Mouse (Mus musculus): Measurements from ENCODE around the gene Mmrn2. TPM values are rescaled to one million over a fixed set of nuclear protein-coding genes. Genes with fewer than 3 reads are reported as not detected.

Mmrn2 gene
- polyA plus RNA-seq (2016; fragmentation: Nextera tagmentation; extraction: Ambion mirVana), result 8.1 and 8.7 TPM in 2 replicates

DNA sequence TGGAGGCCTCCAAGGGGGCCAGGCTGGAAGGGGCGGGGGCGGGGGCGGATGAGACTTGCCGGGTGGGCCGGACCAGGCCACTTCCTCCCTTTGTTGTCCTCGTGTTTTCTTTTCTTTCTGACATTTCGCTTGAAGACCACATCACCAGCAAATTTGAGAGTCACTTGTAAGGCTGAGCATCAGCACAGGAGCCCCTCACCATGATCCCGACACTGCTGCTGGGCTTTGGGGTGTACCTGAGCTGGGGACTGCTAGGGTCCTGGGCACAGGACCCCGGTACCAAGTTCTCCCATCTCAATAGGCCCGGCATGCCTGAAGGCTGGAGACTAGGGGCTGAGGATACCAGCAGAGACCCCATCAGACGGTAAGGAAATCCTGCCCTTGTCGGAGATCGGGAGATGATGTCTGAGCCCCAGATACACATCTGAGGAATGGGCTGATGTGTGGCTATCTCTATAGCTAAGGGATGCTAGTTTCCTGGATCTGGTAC, at the start of gene Mmrn2:
Gene Mmrn2 (plus strand): TSS at position 51 of the 490 bp plus-strand sequence.
- WGBS, result 81% methylated on average over 13 of the region's 13 CpGs
- peak within 1 kb of the TSS; percentile 11; the same call in 1 of the 2 replicates for H3K4me2 ChIP-seq (replicated peaks)
- H3K27ac ChIP-seq, result 0 out of 2 replicates have a peak within 1 kb of the TSS, but pooled peaks have one; percentile 17
- ATAC-seq (ENCODE audit: insufficient number of reproducible peaks, insufficient read depth, low FRiP score, low TSS enrichment), result no peak
- H3K4me3 ChIP-seq, result no peak within 1 kb of the TSS
- H3K27me3 ChIP-seq, result no peaks in the 10 kb centered on the region
- no peak within 1 kb of the TSS for H3K9ac ChIP-seq
- no peaks in the 10 kb centered on the region for H3K36me3 ChIP-seq
- H3K9me3 ChIP-seq, result no peaks in the 10 kb centered on the region
- peaks cover 18% of the 10 kb centered on the region for H3K4me1 ChIP-seq

DNA sequence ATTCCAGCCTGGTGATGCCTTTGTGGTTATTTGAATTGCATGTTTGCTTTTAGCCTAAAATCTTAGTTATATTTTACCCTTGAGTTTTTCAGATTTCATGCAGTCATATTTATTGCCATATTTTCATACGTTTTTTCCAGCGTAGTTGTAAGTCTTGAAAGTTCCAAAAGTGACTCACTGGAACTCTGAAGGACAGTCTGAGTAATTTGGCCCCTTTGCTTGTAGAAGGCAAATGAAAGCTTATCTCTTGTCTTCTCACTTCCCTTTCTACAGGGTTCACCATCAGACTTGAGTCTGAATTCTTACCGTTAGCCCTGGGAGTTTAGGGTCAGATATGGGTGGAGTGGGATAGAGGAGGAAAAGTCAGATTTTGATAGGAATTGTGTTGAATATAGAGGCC, 48.7 kb upstream of the Mmrn2 start:
- no peak overlapping the region for H3K9ac ChIP-seq
- WGBS, result 93% methylated on average over 3 of the region's 3 CpGs
- no peaks in the 10 kb centered on the region for H3K9me3 ChIP-seq
- H3K4me3 ChIP-seq, result no peak overlapping the region
- H3K27ac ChIP-seq, result no peak overlapping the region
- no peaks in the 10 kb centered on the region for H3K4me1 ChIP-seq
- ATAC-seq (ENCODE audit: insufficient number of reproducible peaks, insufficient read depth, low FRiP score, low TSS enrichment), result no peak
- H3K27me3 ChIP-seq, result no peaks in the 10 kb centered on the region
- peaks cover 51% of the 10 kb centered on the region for H3K36me3 ChIP-seq
- H3K4me2 ChIP-seq (replicated peaks), result no peak overlapping the region

DNA sequence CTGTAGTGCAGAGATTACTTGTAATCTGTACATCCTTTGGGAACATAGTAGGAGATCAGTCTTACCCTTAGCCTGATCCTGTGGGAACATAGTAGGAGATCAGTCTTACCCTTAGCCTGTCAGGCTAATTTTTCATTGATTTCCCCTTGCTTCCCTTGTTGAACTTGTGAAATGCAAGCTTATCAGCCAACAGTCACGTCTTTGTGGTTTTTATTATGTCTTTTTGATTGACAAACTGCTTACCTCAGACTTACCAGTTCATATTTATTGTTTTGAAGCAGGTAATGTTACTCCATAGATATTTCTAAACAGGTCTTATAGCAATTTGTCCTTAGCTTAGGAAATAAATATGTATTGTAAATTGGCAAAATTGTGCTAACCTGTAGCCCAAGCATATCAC, 47.6 kb upstream of the Mmrn2 start:
- H3K9me3 ChIP-seq, result no peaks in the 10 kb centered on the region
- H3K4me3 ChIP-seq, result no peak overlapping the region
- H3K36me3 ChIP-seq, result peaks cover 57% of the 10 kb centered on the region
- H3K4me2 ChIP-seq (replicated peaks), result no peak overlapping the region
- H3K27ac ChIP-seq, result no peak overlapping the region
- H3K9ac ChIP-seq, result no peak overlapping the region
- 94% methylated on average over 1 of the region's 1 CpGs for WGBS
- H3K4me1 ChIP-seq, result no peaks in the 10 kb centered on the region
- no peak for ATAC-seq (ENCODE audit: insufficient number of reproducible peaks, insufficient read depth, low FRiP score, low TSS enrichment)
- no peaks in the 10 kb centered on the region for H3K27me3 ChIP-seq

DNA sequence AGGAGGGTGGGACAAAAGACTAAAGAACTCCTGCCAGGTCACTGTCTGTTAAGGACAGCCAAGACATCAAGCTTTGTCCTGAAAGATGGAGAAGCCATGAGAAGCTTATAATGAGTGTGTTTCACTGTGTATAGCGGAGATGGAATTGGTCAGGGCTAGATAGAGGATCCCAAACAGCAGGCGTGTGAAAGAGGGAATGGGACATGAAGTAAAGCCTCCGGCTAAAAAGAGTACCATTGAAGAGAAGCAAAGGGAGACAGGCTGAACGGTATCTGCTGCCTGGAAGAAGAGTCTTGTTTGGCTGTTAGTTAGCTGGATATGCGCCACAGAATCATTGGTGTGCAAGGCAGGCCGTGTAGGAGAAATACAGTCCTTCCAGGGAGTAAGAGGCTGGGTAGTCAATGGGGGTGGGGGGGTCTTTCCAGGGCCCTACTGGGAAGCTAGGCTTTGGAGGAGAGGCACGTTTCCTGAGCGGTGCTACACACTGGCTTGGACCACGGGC, 44.6 kb upstream of the Mmrn2 start:
- no peak for ATAC-seq (ENCODE audit: insufficient number of reproducible peaks, insufficient read depth, low FRiP score, low TSS enrichment)
- Histone ChIP-seq H3K27me3 (no peaks in the 10 kb centered on the region), H3K9ac (no peak overlapping the region), H3K9me3 (no peaks in the 10 kb centered on the region), H3K4me3 (no peak overlapping the region), H3K36me3 (peaks cover 62% of the 10 kb centered on the region), H3K4me2 (replicated peaks) (no peak overlapping the region), H3K27ac (no peak overlapping the region), H3K4me1 (no peaks in the 10 kb centered on the region)
- WGBS, result 94% methylated on average over 9 of the region's 9 CpGs

DNA sequence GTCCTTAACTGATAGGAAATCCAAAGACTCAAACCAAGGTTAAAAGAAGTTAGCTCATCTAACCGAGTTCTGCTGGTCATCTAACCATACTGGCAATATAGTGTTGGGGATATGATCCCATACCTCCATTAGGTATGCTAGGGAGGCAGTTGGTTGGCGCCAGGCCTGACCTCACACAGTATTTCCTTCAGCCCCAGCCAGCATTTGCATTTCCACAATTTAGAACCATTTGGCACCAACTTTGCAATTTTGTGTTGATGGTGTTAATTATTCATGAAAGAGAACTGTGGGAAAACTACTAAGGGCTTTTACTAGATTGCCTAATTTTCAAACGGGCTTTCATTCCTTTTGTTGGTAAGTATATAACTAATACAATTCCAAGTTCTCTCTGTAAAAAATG, 43.4 kb upstream of the Mmrn2 start:
- H3K4me2 ChIP-seq (replicated peaks), result no peak overlapping the region
- no peak overlapping the region for H3K27ac ChIP-seq
- 90% methylated on average over 3 of the region's 3 CpGs for WGBS
- peaks cover 70% of the 10 kb centered on the region for H3K36me3 ChIP-seq
- H3K9me3 ChIP-seq, result no peaks in the 10 kb centered on the region
- H3K9ac ChIP-seq, result no peak overlapping the region
- ATAC-seq (ENCODE audit: insufficient number of reproducible peaks, insufficient read depth, low FRiP score, low TSS enrichment), result no peak
- H3K4me3 ChIP-seq, result no peak overlapping the region
- H3K4me1 ChIP-seq, result no peaks in the 10 kb centered on the region
- H3K27me3 ChIP-seq, result no peaks in the 10 kb centered on the region

DNA sequence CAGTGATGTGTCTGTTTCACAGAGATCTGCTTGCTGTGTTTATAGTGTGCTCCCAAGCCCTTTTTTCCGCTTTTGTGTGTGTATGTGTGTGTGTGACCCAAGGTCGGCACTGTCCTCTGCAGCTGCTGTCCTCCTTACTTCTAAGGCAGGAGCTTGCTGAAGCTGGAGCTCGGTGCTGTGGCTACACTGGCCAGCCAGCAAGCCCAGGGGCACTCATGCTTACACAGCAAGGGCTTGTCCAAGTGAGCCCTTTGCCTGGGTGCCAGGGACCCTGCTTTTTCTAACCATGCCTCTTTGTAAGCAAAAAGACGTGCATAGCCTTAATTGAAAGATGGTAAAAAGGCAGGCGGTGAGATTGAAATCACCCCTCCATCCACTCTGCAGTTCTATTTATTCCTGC, 42.8 kb upstream of the Mmrn2 start:
- Histone ChIP-seq H3K36me3 (peaks cover 76% of the 10 kb centered on the region), H3K4me2 (replicated peaks) (no peak overlapping the region), H3K27me3 (no peaks in the 10 kb centered on the region), H3K27ac (no peak overlapping the region), H3K4me3 (no peak overlapping the region), H3K9me3 (no peaks in the 10 kb centered on the region), H3K4me1 (no peaks in the 10 kb centered on the region), H3K9ac (no peak overlapping the region)
- 91% methylated on average over 5 of the region's 5 CpGs for WGBS
- ATAC-seq (ENCODE audit: insufficient number of reproducible peaks, insufficient read depth, low FRiP score, low TSS enrichment), result no peak

DNA sequence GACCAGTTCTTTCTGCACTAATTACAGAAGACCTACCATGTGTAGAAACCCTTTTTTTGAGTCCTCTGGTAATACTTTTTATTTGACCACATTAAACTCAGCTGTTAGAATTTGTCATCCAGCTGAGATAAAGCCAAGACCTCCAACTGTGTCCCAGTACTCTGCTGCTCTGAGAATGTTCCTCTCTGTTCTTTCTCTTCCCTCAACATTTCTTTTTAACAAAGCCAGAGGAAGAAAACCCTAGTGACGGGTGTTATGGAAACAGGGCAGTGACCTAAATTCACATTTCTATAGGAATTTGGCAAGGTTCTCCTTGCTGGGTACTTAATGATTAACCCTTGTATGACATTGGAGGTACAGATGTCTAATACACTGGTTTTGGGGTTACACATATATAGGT, 35.8 kb upstream of the Mmrn2 start:
- H3K36me3 ChIP-seq, result peaks cover 80% of the 10 kb centered on the region
- H3K27me3 ChIP-seq, result no peaks in the 10 kb centered on the region
- H3K4me1 ChIP-seq, result no peaks in the 10 kb centered on the region
- no peak overlapping the region for H3K9ac ChIP-seq
- H3K4me2 ChIP-seq (replicated peaks), result no peak overlapping the region
- H3K4me3 ChIP-seq, result no peak overlapping the region
- H3K9me3 ChIP-seq, result no peaks in the 10 kb centered on the region
- no peak overlapping the region for H3K27ac ChIP-seq
- ATAC-seq (ENCODE audit: insufficient number of reproducible peaks, insufficient read depth, low FRiP score, low TSS enrichment), result no peak
- 78% methylated on average over 1 of the region's 1 CpGs for WGBS

DNA sequence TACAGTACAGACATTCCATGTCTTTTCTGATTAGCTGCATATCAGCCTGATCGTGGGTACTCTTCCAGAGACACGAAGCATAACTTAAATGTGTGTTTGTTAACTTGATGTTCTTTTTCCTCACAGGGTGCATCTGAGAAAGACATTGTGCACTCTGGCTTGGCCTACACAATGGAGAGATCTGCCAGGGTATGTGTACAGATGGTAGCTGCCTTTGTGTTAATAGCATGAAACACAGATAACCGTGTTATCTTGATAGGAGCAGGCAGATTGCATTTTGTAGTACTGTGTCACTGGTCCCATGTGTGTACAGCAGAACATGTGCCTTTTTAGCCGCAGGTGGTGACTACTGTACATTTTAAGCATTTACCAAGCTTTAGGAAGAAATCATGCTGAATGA, 33.3 kb upstream of the Mmrn2 start:
- WGBS, result 87% methylated on average over 4 of the region's 4 CpGs
- no peak overlapping the region for H3K4me3 ChIP-seq
- no peak overlapping the region for H3K27ac ChIP-seq
- H3K36me3 ChIP-seq, result peaks cover 56% of the 10 kb centered on the region
- H3K9ac ChIP-seq, result no peak overlapping the region
- H3K9me3 ChIP-seq, result no peaks in the 10 kb centered on the region
- H3K4me2 ChIP-seq (replicated peaks), result no peak overlapping the region
- 0 out of 2 replicates have a peak, but pooled peaks cover 6% of the 10 kb centered on the region for H3K4me1 ChIP-seq
- no peak for ATAC-seq (ENCODE audit: insufficient number of reproducible peaks, insufficient read depth, low FRiP score, low TSS enrichment)
- H3K27me3 ChIP-seq, result no peaks in the 10 kb centered on the region

DNA sequence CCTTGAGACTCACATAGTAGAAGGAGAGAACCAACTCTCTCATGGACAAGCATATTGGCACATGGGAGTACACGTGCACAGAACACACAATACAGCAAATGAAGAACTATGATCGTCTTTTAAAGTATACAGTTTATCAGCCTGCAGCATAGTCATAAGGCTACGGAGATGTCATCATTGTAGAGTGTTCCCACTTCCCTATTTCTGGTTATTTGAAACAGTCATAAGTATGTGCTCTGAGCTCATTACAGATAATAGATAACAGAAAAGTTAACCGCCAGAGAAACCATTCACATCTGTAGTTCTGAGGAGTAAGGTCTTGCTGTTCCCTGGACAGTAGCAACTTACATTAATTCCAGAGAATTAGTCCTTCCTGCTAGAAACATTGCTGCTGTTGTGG, 32.2 kb upstream of the Mmrn2 start:
- no peak overlapping the region for H3K4me3 ChIP-seq
- peaks cover 45% of the 10 kb centered on the region for H3K36me3 ChIP-seq
- H3K27ac ChIP-seq, result no peak overlapping the region
- no peaks in the 10 kb centered on the region for H3K9me3 ChIP-seq
- no peak overlapping the region for H3K4me2 ChIP-seq (replicated peaks)
- ATAC-seq (ENCODE audit: insufficient number of reproducible peaks, insufficient read depth, low FRiP score, low TSS enrichment), result no peak
- no peaks in the 10 kb centered on the region for H3K27me3 ChIP-seq
- H3K9ac ChIP-seq, result no peak overlapping the region
- WGBS, result 89% methylated on average over 4 of the region's 4 CpGs
- 0 out of 2 replicates have a peak, but pooled peaks cover 6% of the 10 kb centered on the region for H3K4me1 ChIP-seq

DNA sequence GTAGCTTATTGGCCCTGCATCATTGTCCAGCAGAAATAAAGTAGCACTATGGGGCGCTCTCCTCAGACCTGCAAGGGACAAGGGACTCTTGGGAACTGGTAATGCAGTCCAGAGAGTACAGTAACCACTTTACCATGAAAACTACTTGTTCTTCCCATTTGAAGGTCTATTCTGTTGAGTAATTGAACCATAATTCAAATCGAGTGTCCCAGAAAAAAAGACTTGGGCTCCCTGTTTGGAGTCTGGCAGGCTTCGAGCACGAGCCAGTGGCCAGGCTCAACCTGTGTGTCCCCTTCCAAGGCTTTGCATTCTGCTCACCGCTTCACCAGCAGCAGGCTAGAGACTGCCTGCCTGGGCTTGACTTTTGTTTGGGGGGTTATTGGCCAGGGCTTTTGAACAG, 30.9 kb upstream of the Mmrn2 start:
- Histone ChIP-seq H3K4me3 (no peak overlapping the region), H3K9me3 (no peaks in the 10 kb centered on the region), H3K27ac (no peak overlapping the region), H3K36me3 (peaks cover 37% of the 10 kb centered on the region), H3K4me2 (replicated peaks) (no peak overlapping the region), H3K27me3 (no peaks in the 10 kb centered on the region), H3K9ac (no peak overlapping the region), H3K4me1 (0 out of 2 replicates have a peak, but pooled peaks cover 6% of the 10 kb centered on the region)
- ATAC-seq (ENCODE audit: insufficient number of reproducible peaks, insufficient read depth, low FRiP score, low TSS enrichment), result no peak
- 86% methylated on average over 5 of the region's 5 CpGs for WGBS

DNA sequence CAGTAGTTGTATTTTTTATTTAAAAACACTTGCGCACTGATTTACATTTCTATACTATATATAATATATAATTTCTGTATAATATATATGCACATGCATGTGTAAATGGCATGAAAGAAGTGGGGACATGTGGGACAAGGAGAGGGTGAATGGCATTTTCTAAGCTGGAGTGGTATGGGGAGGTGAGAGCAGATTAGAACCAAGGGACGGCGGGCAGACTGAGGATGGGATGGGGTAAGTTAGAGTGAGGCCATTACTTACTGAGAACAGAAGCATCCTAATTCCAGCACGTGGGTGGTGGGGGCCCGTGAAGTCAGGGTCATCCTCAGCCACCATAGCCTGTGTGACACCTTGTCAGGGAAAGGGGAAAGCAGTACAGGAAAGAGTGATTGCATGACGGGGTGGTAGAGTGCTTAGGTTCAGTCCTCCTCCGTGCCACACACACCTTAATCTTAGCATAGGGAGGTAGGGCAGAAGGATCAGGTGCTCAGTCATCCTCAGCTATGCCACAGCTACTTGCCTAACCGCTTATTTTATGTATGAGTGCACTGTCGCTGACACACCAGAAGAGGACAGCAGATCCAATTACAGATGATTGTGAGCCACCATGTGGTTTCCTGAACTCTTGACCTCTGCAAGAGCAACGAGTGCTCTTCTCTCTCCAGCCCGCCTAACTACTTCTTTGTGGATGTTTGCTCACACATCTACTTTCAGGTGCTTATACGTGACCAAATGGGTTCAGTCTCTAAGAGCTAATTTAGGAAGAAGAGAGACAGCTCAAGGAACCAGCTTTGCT, 29.3 kb upstream of the Mmrn2 start:
- Histone ChIP-seq H3K9me3 (no peaks in the 10 kb centered on the region), H3K4me1 (0 out of 2 replicates have a peak, but pooled peaks cover 6% of the 10 kb centered on the region), H3K27ac (no peak overlapping the region), H3K36me3 (peaks cover 28% of the 10 kb centered on the region), H3K27me3 (no peaks in the 10 kb centered on the region), H3K4me3 (no peak overlapping the region), H3K4me2 (replicated peaks) (no peak overlapping the region), H3K9ac (no peak overlapping the region)
- WGBS, result 56% methylated on average over 12 of the region's 12 CpGs
- no peak for ATAC-seq (ENCODE audit: insufficient number of reproducible peaks, insufficient read depth, low FRiP score, low TSS enrichment)

DNA sequence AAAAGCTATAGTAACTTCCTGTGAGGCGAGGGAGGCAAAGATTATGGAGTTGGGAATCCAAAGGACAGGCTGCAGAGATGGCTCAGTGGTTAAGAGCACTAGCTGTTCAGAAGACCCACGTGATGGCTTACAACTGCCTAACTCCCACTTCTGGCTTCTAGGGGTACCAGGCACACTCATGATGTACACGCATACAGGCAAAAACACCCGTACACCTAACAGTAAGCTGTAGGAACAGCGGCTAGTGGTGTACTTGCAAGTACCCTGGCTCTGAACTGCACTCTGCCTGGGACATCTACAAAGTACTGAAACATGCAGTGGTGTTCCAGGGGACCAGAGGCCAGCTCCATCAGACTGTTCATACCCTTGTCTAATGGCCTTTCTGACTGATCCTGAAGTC, 28.2 kb upstream of the Mmrn2 start:
- 0 out of 2 replicates have a peak, but pooled peaks cover 6% of the 10 kb centered on the region for H3K4me1 ChIP-seq
- peaks cover 19% of the 10 kb centered on the region for H3K36me3 ChIP-seq
- H3K27ac ChIP-seq, result no peak overlapping the region
- 91% methylated on average over 5 of the region's 5 CpGs for WGBS
- no peak overlapping the region for H3K4me3 ChIP-seq
- no peak overlapping the region for H3K9ac ChIP-seq
- no peaks in the 10 kb centered on the region for H3K27me3 ChIP-seq
- no peak overlapping the region for H3K4me2 ChIP-seq (replicated peaks)
- ATAC-seq (ENCODE audit: insufficient number of reproducible peaks, insufficient read depth, low FRiP score, low TSS enrichment), result no peak
- no peaks in the 10 kb centered on the region for H3K9me3 ChIP-seq

Data from embryonic facial prominence, embryonic 12.5 days (tissue).